Mouse (Mus musculus): ENCODE measurements around the gene Trak1. TPM values are rescaled to one million over a fixed set of nuclear protein-coding genes. Genes with fewer than 3 reads are reported as not detected.

Gene Trak1
- total RNA-seq, 4 experiments from 2014 or later = 294 to 334 (median 302) TPM

- peak; percentile 82 for DNase-seq (ENCODE audit: low spot score)
Measured at GRCm38 (mm10) chr9:121371346-121371891, 74.1 kb downstream of the Trak1 start.

GRCm38 (mm10) chr9:121371946-121372646, 74.8 kb downstream of the Trak1 start:
- no peak for DNase-seq (ENCODE audit: low spot score)

- no peak for DNase-seq (ENCODE audit: low spot score)
Measured at GRCm38 (mm10) chr9:121373107-121373506, 75.8 kb downstream of the Trak1 start.

- DNase-seq (ENCODE audit: low spot score) = no peak
Measured at GRCm38 (mm10) chr9:121373512-121373911, 76.2 kb downstream of the Trak1 start.

- no peak for DNase-seq (ENCODE audit: low spot score)
Measured at GRCm38 (mm10) chr9:121374076-121374863, 77.0 kb downstream of the Trak1 start.

GRCm38 (mm10) chr9:121374864-121375255, 77.6 kb downstream of the Trak1 start:
- no peak for DNase-seq (ENCODE audit: low spot score)

- no peak for DNase-seq (ENCODE audit: low spot score)
Measured at GRCm38 (mm10) chr9:121376094-121376493, 78.8 kb downstream of the Trak1 start.

GRCm38 (mm10) chr9:121380310-121380920, 83.1 kb downstream of the Trak1 start:
- DNase-seq (ENCODE audit: low spot score) = no peak

GRCm38 (mm10) chr9:121381678-121382297, 84.5 kb downstream of the Trak1 start:
- no peak for DNase-seq (ENCODE audit: low spot score)

- no peak for DNase-seq (ENCODE audit: low spot score)
Measured at GRCm38 (mm10) chr9:121382568-121382967, 85.3 kb downstream of the Trak1 start.

- no peak for DNase-seq (ENCODE audit: low spot score)
Measured at GRCm38 (mm10) chr9:121383180-121383586, 85.9 kb downstream of the Trak1 start.

- DNase-seq (ENCODE audit: low spot score) = no peak
Measured at GRCm38 (mm10) chr9:121384620-121385019, 87.3 kb downstream of the Trak1 start.

- DNase-seq (ENCODE audit: low spot score) = peak; percentile 81
Measured at GRCm38 (mm10) chr9:121385091-121385748, 87.9 kb downstream of the Trak1 start.

- DNase-seq (ENCODE audit: low spot score) = no peak
Measured at GRCm38 (mm10) chr9:121385749-121386350, 88.5 kb downstream of the Trak1 start.

- no peak for DNase-seq (ENCODE audit: low spot score)
Measured at GRCm38 (mm10) chr9:121387539-121388272, 90.4 kb downstream of the Trak1 start.

- DNase-seq (ENCODE audit: low spot score) = no peak
Measured at GRCm38 (mm10) chr9:121388273-121388931, 91.1 kb downstream of the Trak1 start.

GRCm38 (mm10) chr9:121389258-121389657, 92.0 kb downstream of the Trak1 start:
- DNase-seq (ENCODE audit: low spot score) = no peak

GRCm38 (mm10) chr9:121391898-121392297, 94.6 kb downstream of the Trak1 start:
- DNase-seq (ENCODE audit: low spot score) = no peak

GRCm38 (mm10) chr9:121392427-121392826, 95.1 kb downstream of the Trak1 start:
- DNase-seq (ENCODE audit: low spot score) = peak; percentile 79

GRCm38 (mm10) chr9:121393104-121393503, 95.8 kb downstream of the Trak1 start:
- no peak for DNase-seq (ENCODE audit: low spot score)
